8 mouse cellular contexts compared by ENCODE assay signal in genomic region chr4:150248009-150248408, GRCm38 (mm10). TPM values are rescaled to one million over a fixed set of nuclear protein-coding genes. Genes with fewer than 3 reads are reported as not detected.
DNase-seq lines count a peak whose midpoint lies in the region; ATAC-seq and TF ChIP-seq lines count a peak whose summit lies in the region.

No protein-coding gene starts in this region.

- intact Hi-C loops in gastrocnemius, postnatal 14 days (cut with DNase I; ENCODE audit: low total_unique reads), result loop anchor here (5.0 kb wide), 1 partner anchor 76 kb away; no protein-coding TSS in a partner anchor

- ATAC-seq in kidney, embryonic 15.5 days (replicated peaks; ENCODE audit: low FRiP score), result 0 out of 2 replicates have a peak, but pooled peaks have one; percentile 19
- peak; percentile 49 for ATAC-seq in liver, postnatal 0 days
- ATAC-seq in neural tube, embryonic 13.5 days (ENCODE audit: low read depth), result peak; percentile 28; the same call in 1 of the 2 replicates

- no peak overlapping the region for H3K27ac ChIP-seq in kidney, embryonic 15.5 days
- no peak overlapping the region for H3K27ac ChIP-seq in liver, postnatal 0 days (ENCODE audit: low read depth)
- H3K27ac ChIP-seq in neural tube, embryonic 13.5 days (replicated peaks), result no peak overlapping the region

- H3K9ac ChIP-seq in kidney, embryonic 15.5 days, result no peak overlapping the region
- H3K9ac ChIP-seq in liver, postnatal 0 days (replicated peaks), result no peak overlapping the region
- no peak overlapping the region for H3K9ac ChIP-seq in neural tube, embryonic 13.5 days

- no peaks in the 10 kb centered on the region for H3K9me3 ChIP-seq in kidney, embryonic 15.5 days (replicated peaks)
- H3K9me3 ChIP-seq in liver, postnatal 0 days (ENCODE audit: low read length), result no peaks in the 10 kb centered on the region
- no peaks in the 10 kb centered on the region for H3K9me3 ChIP-seq in neural tube, embryonic 13.5 days

- H3K4me1 ChIP-seq in kidney, embryonic 15.5 days, result peaks cover 7% of the 10 kb centered on the region
- 0 out of 2 replicates have a peak, but pooled peaks cover 3% of the 10 kb centered on the region for H3K4me1 ChIP-seq in liver, postnatal 0 days (ENCODE audit: insufficient read depth)
- H3K4me1 ChIP-seq in neural tube, embryonic 13.5 days (replicated peaks), result peaks cover 40% of the 10 kb centered on the region

- no peak overlapping the region for H3K4me3 ChIP-seq in kidney, embryonic 15.5 days (replicated peaks)
- no peak overlapping the region for H3K4me3 ChIP-seq in liver, postnatal 0 days (ENCODE audit: low read depth, low read length)
- no peak overlapping the region for H3K4me3 ChIP-seq in neural tube, embryonic 13.5 days

- WGBS in kidney, embryonic 15.5 days, result 69% methylated on average over 5 of the region's 5 CpGs
- whole genome bisulfite sequencing in liver, postnatal 0 days (ENCODE audit: insufficient replicate concordance), result 69% methylated on average over 5 of the region's 5 CpGs
- WGBS in neural tube, embryonic 13.5 days, result 58% methylated on average over 5 of the region's 5 CpGs

- H3K27me3 ChIP-seq in kidney, embryonic 15.5 days, result no peaks in the 10 kb centered on the region
- no peaks in the 10 kb centered on the region for H3K27me3 ChIP-seq in liver, postnatal 0 days (ENCODE audit: insufficient read depth, low read length)
- no peaks in the 10 kb centered on the region for H3K27me3 ChIP-seq in neural tube, embryonic 13.5 days

- TF ChIP-seq EP300 in liver, postnatal 0 days (IDR thresholded peaks at IDR 0.05; ENCODE audit: low read depth), result no peak

- TF ChIP-seq CTCF in liver, postnatal 0 days (IDR thresholded peaks at IDR 0.05; ENCODE audit: low read depth), result peak; percentile 96

- DNase-seq in B cell, adult 2 months, result peak; percentile 70 to 74
- peak; percentile 60 for DNase-seq in Muller cell, postnatal 12 days (ENCODE audit: inconsistent ontology term)
- DNase-seq in cerebellum, postnatal 10 days, result peak; percentile 88 to 89
- DNase-seq in gastrocnemius, postnatal 14 days, result peak; percentile 60
- DNase-seq in liver, postnatal 0 days, result peak; percentile 77
- DNase-seq in thymus, postnatal 25 days, result peak; percentile 65

- H3K36me3 ChIP-seq in kidney, embryonic 15.5 days, result peaks cover 87% of the 10 kb centered on the region
- peaks cover 58% of the 10 kb centered on the region for H3K36me3 ChIP-seq in liver, postnatal 0 days (replicated peaks; ENCODE audit: insufficient read depth, low read length)
- H3K36me3 ChIP-seq in neural tube, embryonic 13.5 days, result peaks cover 71% of the 10 kb centered on the region

- no peak overlapping the region for H3K4me2 ChIP-seq in kidney, embryonic 15.5 days
- no peak overlapping the region for H3K4me2 ChIP-seq in liver, postnatal 0 days (ENCODE audit: low read depth, low read length)
- H3K4me2 ChIP-seq in neural tube, embryonic 13.5 days, result no peak overlapping the region

RNA-seq across cellular contexts. Expression of gene Eno1, which starts 11.5 kb away (rescaled TPM):
- total RNA-seq in gastrocnemius, postnatal 14 days (2021), result 100 to 1,000 TPM; 371 to 430 TPM
- polyA plus RNA-seq in kidney, embryonic 15.5 days (2015; fragmentation: Nextera tagmentation; extraction: Ambion mirVana), result 1,865 and 1,947 TPM in 2 replicates
- 574 and 747 TPM in 2 replicates for polyA plus RNA-seq in liver, postnatal 0 days (2015; fragmentation: Nextera tagmentation; extraction: Ambion mirVana)
- polyA plus RNA-seq in neural tube, embryonic 13.5 days (2015; fragmentation: Nextera tagmentation; extraction: Ambion mirVana), result 1,151 and 1,235 TPM in 2 replicates

RNA-seq across cellular contexts. Expression of gene Rere, which starts 33.4 kb away (rescaled TPM):
- 10 to 100 TPM; 44.4 to 52.1 TPM for total RNA-seq in gastrocnemius, postnatal 14 days (2021)
- 35.1 and 36.5 TPM in 2 replicates for polyA plus RNA-seq in kidney, embryonic 15.5 days (2015; fragmentation: Nextera tagmentation; extraction: Ambion mirVana)
- 4.3 and 4.8 TPM in 2 replicates for polyA plus RNA-seq in liver, postnatal 0 days (2015; fragmentation: Nextera tagmentation; extraction: Ambion mirVana)
- polyA plus RNA-seq in neural tube, embryonic 13.5 days (2015; fragmentation: Nextera tagmentation; extraction: Ambion mirVana), result 41.2 and 50.0 TPM in 2 replicates

RNA-seq across cellular contexts. Expression of gene Car6, which starts 46.9 kb away (rescaled TPM):
- under 1 TPM in 1 of 2 experiments, not detected in 1; 0.29 TPM for total RNA-seq in gastrocnemius, postnatal 14 days (2021)
- not detected in 2 replicates for polyA plus RNA-seq in kidney, embryonic 15.5 days (2015; fragmentation: Nextera tagmentation; extraction: Ambion mirVana)
- polyA plus RNA-seq in liver, postnatal 0 days (2015; fragmentation: Nextera tagmentation; extraction: Ambion mirVana), result not detected in 2 replicates
- 0.44 TPM in 1 of 2 replicates, not detected in the other for polyA plus RNA-seq in neural tube, embryonic 13.5 days (2015; fragmentation: Nextera tagmentation; extraction: Ambion mirVana)
